Mouse (Mus musculus) lung, embryonic 14.5 days (tissue): ENCODE measurements around the gene Cyb5r1. TPM values are rescaled to one million over a fixed set of nuclear protein-coding genes. Genes with fewer than 3 reads are reported as not detected.
"Not testable (repeated sequence)": the region's sequence is repeated elsewhere in the genome, so short reads cannot be mapped to it uniquely, and the experiment has no call there.

ENCODE experiments used
- ATAC-seq: fragments of 200-750 bp; cut with Nextera tagmentation; 2 replicates; pipeline ENCODE4 v1.8.0; 2017; ENCODE audit warnings: mild to moderate bottlenecking, moderate TSS enrichment, moderate library complexity; ENCODE audit not compliant: insufficient read depth
- DNase-seq: peaks from one replicate; pipeline ENCODE4 v3.0.0-alpha.2; 2015
- H3K27ac ChIP-seq: fragments of 300-500 bp; sonication (generic); 2 replicates; pipeline ENCODE4 v1.5.1; 2014; ENCODE audit warnings: low read depth, mild to moderate bottlenecking, moderate library complexity
- H3K27me3 ChIP-seq: fragments of 300-500 bp; sonication (generic); 2 replicates; pipeline ENCODE4 v1.6.1; 2014; ENCODE audit warnings: low read length, control low read depth; ENCODE audit not compliant: insufficient read depth
- H3K36me3 ChIP-seq: fragments of 300-500 bp; sonication (generic); 2 replicates; pipeline ENCODE4 v1.6.1; 2014; ENCODE audit warnings: control low read depth; ENCODE audit not compliant: insufficient read depth
- H3K4me1 ChIP-seq: fragments of 300-500 bp; sonication (generic); 2 replicates; pipeline ENCODE4 v1.6.1; 2014; ENCODE audit warnings: antibody characterized with exemption, control low read depth; ENCODE audit not compliant: insufficient read depth
- H3K4me2 ChIP-seq: fragments of 300-500 bp; sonication (generic); 2 replicates; pipeline ENCODE4 v1.6.1; 2014; ENCODE audit warnings: mild to moderate bottlenecking
- H3K4me3 ChIP-seq: fragments of 300-500 bp; sonication (generic); 2 replicates; pipeline ENCODE4 v1.5.1; 2014; ENCODE audit warnings: low read depth, low read length
- H3K9ac ChIP-seq: fragments of 300-500 bp; sonication (generic); 2 replicates; pipeline ENCODE4 v1.6.1; 2014
- H3K9me3 ChIP-seq: fragments of 300-500 bp; sonication (generic); 2 replicates; pipeline ENCODE4 v1.6.1; 2016; ENCODE audit warnings: low read depth, low read length, control low read depth
- CTCF ChIP-seq: IDR thresholded peaks from 2 replicates; pipeline ENCODE4 v1.5.1; 2016; ENCODE audit warnings: antibody characterized with exemption, low read depth
- WGBS: fragments of 180-500 bp; shearing (Covaris S2); extraction: QIAGEN DNeasy Blood & Tissue Kit; methylation state at CpG from one replicate; pipeline ENCODE4 v1.1.7; 2014; 5-methylcytosine and 5-hydroxymethylcytosine counted together
- polyA plus RNA-seq: library from polyadenylated mRNA; unstranded; fragments of >200 nt; fragmentation: Nextera tagmentation; extraction: Ambion mirVana; gene quantifications from 2 replicates; pipeline ENCODE4 v1.2.1, GENCODE M21; 2014

Gene Cyb5r1
- polyA plus RNA-seq, 1 experiment from 2014 or later = 37.8 TPM

DNA sequence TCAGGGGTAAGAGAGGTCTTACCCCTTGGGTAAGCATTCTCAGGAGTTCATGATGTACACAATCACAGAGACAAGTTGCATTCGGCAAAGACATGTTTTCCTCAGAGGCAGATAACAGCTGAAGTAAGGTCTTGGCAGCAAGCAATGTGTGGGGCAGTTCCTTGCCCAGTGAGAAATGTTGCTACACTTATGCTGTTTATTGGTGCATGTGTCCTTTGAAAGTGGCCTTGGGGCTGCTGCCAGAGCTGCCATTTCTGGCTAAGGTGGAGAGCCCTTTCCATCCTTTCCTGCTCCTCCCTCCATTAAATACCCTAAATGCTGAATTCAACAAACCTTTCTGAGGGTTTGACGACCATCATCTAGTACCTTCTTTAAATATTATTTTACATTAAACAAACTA lies 40.1 kb downstream of the Cyb5r1 start:
- no peak for TF ChIP-seq CTCF
- ATAC-seq = no peak
- 80% methylated on average over 2 of the region's 2 CpGs for WGBS

DNA sequence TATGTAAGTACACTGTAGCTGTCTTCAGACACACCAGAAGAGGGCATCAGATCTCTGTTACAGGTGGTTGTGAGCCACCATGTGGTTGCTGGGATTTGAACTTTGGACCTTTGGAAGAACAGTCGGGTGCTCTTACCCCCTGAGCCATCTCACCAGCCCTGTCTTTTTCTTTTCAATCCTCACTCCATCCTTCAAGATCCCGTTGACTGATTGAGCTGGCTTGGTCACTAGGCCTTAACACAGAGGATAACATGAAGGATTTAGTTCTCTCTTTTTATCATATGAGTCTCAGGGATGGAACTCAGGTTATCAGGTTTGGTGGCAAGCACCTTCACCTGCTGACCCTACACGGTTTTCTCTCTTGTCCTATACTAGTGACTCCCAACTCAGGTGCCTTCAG lies 43.2 kb downstream of the Cyb5r1 start:
- H3K9ac ChIP-seq, DNase-seq, H3K4me1 ChIP-seq, ATAC-seq, H3K27ac ChIP-seq, H3K27me3 ChIP-seq, H3K9me3 ChIP-seq, H3K4me2 ChIP-seq, H3K36me3 ChIP-seq, H3K4me3 ChIP-seq: not testable (repeated sequence)
- WGBS = 59% methylated on average over 3 of the region's 3 CpGs

More for the DNA sequence above, 40.1 kb downstream of the Cyb5r1 start:
- H3K27me3 ChIP-seq = no peaks in the 10 kb centered on the region
- no peak overlapping the region for H3K9ac ChIP-seq
- H3K9me3 ChIP-seq = no peaks in the 10 kb centered on the region
- no peak for DNase-seq
- H3K4me2 ChIP-seq = no peak overlapping the region
- no peak overlapping the region for H3K27ac ChIP-seq
- H3K4me3 ChIP-seq = no peak overlapping the region
- H3K4me1 ChIP-seq = no peaks in the 10 kb centered on the region
- H3K36me3 ChIP-seq = no peaks in the 10 kb centered on the region

DNA sequence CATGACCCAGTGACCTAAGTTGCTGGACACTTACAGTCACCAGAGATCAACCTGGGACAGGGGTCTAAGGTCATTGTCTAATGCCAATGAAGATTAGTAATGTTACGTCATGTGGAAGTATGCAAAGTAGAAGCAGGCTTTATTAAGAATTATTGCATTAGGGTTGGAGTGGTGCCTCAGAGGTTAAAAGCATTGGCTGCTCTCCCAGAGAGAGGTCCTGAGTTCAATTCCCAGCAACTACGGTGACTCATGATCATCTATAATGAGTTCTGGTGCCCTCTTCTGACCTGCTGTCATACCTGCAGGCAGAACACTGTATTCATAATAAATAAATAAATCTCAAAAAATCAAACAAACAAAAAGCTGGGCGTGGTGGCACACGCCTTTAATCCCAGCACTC lies 44.8 kb downstream of the Cyb5r1 start:
- TF ChIP-seq CTCF = no peak
- DNase-seq (no peak), ATAC-seq (no peak)
- no peak overlapping the region for H3K27ac ChIP-seq
- no peak overlapping the region for H3K4me2 ChIP-seq
- 73% methylated on average over 4 of the region's 4 CpGs for WGBS
- H3K9me3 ChIP-seq = no peaks in the 10 kb centered on the region
- H3K4me1 ChIP-seq = no peaks in the 10 kb centered on the region
- no peaks in the 10 kb centered on the region for H3K27me3 ChIP-seq
- no peaks in the 10 kb centered on the region for H3K36me3 ChIP-seq
- no peak overlapping the region for H3K4me3 ChIP-seq
- H3K9ac ChIP-seq = no peak overlapping the region

DNA sequence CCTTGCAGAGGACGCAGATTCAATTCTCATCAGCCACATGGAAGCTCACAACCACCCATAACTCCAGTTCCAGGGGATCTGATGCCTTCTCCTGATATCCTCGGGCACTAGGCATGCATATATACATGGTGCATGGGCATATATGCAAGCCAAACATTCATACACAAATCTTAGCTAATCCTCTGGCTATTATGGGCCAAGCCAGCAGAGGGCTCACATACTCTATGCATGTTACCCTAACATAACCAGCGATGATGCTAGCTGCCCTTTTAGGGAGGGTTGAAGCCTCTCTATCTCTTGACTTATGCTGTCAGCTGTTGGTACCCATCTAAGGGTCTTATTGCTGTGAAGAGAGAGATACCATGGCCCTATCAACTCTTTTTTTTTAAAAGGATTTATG lies 45.6 kb downstream of the Cyb5r1 start:
- Histone ChIP-seq H3K9me3 (no peaks in the 10 kb centered on the region), H3K4me1 (0 out of 2 replicates have a peak, but pooled peaks cover under 1% of the 10 kb centered on the region), H3K4me3 (no peak overlapping the region), H3K36me3 (no peaks in the 10 kb centered on the region), H3K27me3 (no peaks in the 10 kb centered on the region), H3K9ac (no peak overlapping the region), H3K27ac (no peak overlapping the region), H3K4me2 (no peak overlapping the region)
- TF ChIP-seq CTCF = peak; percentile 73
- 30% methylated on average over 3 of the region's 3 CpGs for WGBS
- peak; percentile 75 for DNase-seq
- ATAC-seq = no peak

DNA sequence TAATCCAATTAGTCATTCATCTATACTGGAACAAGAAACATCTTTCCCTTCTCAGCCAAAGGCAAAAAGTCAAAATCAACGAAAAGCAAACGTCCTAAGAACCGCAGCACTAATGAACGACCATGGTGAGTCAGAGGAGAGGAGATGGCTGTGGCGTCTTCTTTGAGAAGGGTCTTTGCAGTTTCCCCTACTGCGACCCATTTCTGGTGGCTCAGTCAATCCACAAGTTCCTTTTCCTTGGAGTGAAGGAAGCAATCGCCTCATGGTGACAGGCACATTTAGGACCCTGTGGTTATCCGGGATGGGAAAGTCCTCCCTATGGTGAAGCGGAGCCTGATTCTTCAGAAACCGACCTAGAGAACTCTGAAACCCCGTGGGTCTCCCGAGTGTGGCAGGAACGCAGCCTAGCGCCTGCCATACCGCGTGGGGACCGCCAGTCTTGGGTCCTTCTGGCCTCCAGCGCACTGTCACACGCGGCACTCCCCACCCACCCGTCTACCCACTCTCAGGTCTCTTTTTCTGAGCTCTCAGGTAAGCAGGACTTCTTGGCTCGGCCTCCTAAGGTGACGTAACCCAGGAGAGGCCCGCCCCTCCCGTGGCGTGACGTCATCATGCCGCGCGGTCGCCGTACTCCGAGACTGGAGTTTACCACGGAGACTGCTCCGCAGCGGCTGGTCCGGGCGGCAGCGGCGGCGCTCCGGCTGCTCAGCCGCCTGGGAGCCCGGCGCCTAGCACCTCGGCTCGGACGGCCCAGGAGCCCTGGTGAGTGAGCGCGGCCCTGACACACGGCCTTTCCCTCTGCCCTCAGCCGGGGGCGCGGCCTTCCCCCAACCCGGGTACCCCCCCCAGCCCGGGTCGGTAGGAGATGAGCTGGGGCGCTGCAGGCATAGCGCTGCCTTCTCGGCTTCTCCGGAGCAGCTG lies 49.8 kb downstream of the Cyb5r1 start, which contains the start of gene Klhl12:
Klhl12 (plus strand) TSS at position 628 of the 921 bp plus-strand sequence.
- no peak for TF ChIP-seq CTCF
- Histone ChIP-seq H3K36me3 (peaks cover 19% of the 10 kb centered on the region), H3K4me3 (peak within 1 kb of the TSS; percentile 85), H3K4me1 (0 out of 2 replicates have a peak, but pooled peaks cover 4% of the 10 kb centered on the region), H3K9ac (peak within 1 kb of the TSS; percentile 95), H3K4me2 (peak within 1 kb of the TSS; percentile 63), H3K9me3 (no peaks in the 10 kb centered on the region), H3K27me3 (no peaks in the 10 kb centered on the region), H3K27ac (peak within 1 kb of the TSS; percentile 63)
- DNase-seq = peak; percentile 95
- WGBS = under 1% methylated on average over 61 of the region's 61 CpGs
- peak; percentile 92 for ATAC-seq

DNA sequence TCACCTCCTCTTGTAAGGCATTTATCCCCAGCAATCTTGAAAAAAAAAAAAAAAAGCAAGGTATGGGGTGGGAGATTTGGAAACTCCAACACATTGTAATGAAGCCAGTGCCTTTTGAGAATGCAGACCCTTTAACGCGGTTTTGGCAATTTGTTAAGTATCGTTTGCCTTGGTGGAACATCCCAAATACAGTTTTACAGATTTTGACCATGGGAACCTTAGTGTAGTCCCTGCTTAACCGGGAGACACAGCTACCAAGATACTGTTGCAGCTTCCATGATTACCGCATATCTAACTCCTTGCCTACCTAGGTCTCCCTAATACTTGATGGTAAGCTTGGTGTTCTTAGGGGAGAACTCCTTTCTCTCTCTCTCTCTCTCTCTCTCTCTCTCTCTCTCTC lies 50.7 kb downstream of the Cyb5r1 start:
- 19% methylated on average over 5 of the region's 5 CpGs for WGBS
- 0 out of 2 replicates have a peak, but pooled peaks cover 4% of the 10 kb centered on the region for H3K4me1 ChIP-seq
- peaks cover 28% of the 10 kb centered on the region for H3K36me3 ChIP-seq
- DNase-seq (no peak), ATAC-seq (no peak)
- no peaks in the 10 kb centered on the region for H3K9me3 ChIP-seq
- H3K27ac ChIP-seq = no peak overlapping the region
- H3K9ac ChIP-seq = peak overlapping the region; percentile 95
- H3K4me3 ChIP-seq = peak overlapping the region; percentile 85
- no peak for TF ChIP-seq CTCF
- H3K4me2 ChIP-seq = peak overlapping the region; percentile 63
- H3K27me3 ChIP-seq = no peaks in the 10 kb centered on the region

DNA sequence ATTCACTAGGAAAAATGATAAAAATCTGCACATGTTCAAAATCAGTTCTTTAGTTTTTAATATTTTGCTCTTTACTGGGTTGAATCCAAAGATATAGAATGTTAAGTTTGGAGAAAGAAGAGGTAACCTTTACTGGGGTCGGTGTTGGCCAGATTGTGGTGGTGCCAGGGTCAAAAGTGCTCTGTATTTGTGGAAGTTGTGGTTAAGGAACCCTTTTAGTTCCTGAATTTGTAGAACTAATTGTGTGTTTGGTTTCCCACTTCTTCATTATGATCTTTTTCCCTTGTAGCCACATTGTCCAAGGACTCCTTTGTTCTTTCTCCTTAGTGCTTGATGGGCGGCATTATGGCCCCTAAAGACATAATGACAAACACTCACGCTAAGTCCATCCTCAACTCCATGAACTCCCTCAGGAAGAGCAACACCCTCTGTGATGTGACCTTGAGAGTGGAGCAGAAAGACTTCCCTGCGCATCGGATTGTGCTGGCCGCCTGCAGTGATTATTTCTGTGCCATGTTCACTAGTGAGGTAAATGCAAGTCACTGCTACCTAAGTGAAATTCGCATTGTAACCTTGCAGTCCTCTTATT lies 52.9 kb downstream of the Cyb5r1 start:
- no peak for TF ChIP-seq CTCF
- Histone ChIP-seq H3K4me3 (no peak overlapping the region), H3K27me3 (no peaks in the 10 kb centered on the region), H3K36me3 (peaks cover 38% of the 10 kb centered on the region), H3K9ac (no peak overlapping the region), H3K27ac (no peak overlapping the region), H3K4me2 (no peak overlapping the region), H3K4me1 (0 out of 2 replicates have a peak, but pooled peaks cover 4% of the 10 kb centered on the region), H3K9me3 (no peaks in the 10 kb centered on the region)
- WGBS = 88% methylated on average over 7 of the region's 7 CpGs
- ATAC-seq = no peak
- no peak for DNase-seq
